Mouse (Mus musculus): ENCODE results near the gene Hist1h2bf.

DNA sequence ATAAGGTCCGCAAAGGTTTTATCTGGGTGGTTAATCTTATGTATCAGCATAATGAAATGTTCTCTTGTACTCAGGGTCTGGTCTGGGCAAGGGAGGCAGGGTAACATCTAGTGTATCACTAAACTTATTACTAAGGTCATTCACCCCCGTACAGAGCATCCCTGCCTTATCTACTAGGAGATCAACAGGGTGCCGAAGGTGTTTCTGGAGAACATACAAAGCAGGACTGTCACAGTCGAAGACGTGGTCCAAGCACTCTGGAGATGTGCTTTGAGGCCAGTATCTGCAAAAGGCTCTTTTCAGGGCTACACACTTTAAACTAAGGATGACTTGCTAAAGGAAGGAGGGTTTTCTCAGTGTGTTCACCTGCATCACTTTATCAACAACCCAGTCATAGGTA lies 27.3 kb downstream of the Hist1h2bf start:
- TF ChIP-seq CTCF (IDR thresholded peaks at IDR 0.05; ENCODE audit: insufficient read depth, low read length): no peak
- TF ChIP-seq POLR2A (IDR thresholded peaks at IDR 0.05; ENCODE audit: borderline replicate concordance, extremely low read depth, low read depth, low read length): no peak
